Mouse (Mus musculus) retina, postnatal 1 day (tissue): Measurements from ENCODE around the gene Samd1.
A peak's percentile ranks its signal among the peaks of the same experiment; 100 is the strongest.
"Not testable (repeated sequence)": the region's sequence is repeated elsewhere in the genome, so short reads cannot be mapped to it uniquely, and the experiment has no call there.

Experiments used
- DNase-seq: peaks from one replicate; pipeline ENCODE4 v3.0.0-alpha.2; 2012

The Samd1 gene

GRCm38 (mm10) chr8:83989243-83989642 is 8.2 kb upstream of the Samd1 start:
- DNase-seq, result no peak

- DNase-seq, result no peak
These were observed 7.3 kb upstream of the Samd1 start for GRCm38 (mm10) chr8:83990170-83990569.

GRCm38 (mm10) chr8:83992488-83992887 is 5.0 kb upstream of the Samd1 start:
- DNase-seq, result no peak

- no peak for DNase-seq
These were observed 3.4 kb upstream of the Samd1 start for GRCm38 (mm10) chr8:83994030-83994429.

- peak; percentile 20 for DNase-seq
These were observed 1.5 kb upstream of the Samd1 start for GRCm38 (mm10) chr8:83995973-83996372.

- DNase-seq, result peak; percentile 93
These were observed 636 bp upstream of the Samd1 start for GRCm38 (mm10) chr8:83996567-83997505.

- peak; percentile 75 for DNase-seq
These were observed 972 bp downstream of the Samd1 start for GRCm38 (mm10) chr8:83998231-83999056.

- no peak for DNase-seq
These were observed 1.7 kb downstream of the Samd1 start for GRCm38 (mm10) chr8:83999057-83999705.

GRCm38 (mm10) chr8:83999825-84000224 is 2.4 kb downstream of the Samd1 start:
- DNase-seq, result no peak

GRCm38 (mm10) chr8:84001281-84002000 is 4.0 kb downstream of the Samd1 start, which contains the start of gene 1700067K01Rik:
Gene 1700067K01Rik (plus strand): TSS chr8:84001502.
- no peak for DNase-seq

- no peak for DNase-seq
These were observed 5.6 kb downstream of the Samd1 start for GRCm38 (mm10) chr8:84002957-84003611.

GRCm38 (mm10) chr8:84003612-84004246 is 6.3 kb downstream of the Samd1 start:
- no peak for DNase-seq

- peak; percentile 93 for DNase-seq
These were observed 7.2 kb downstream of the Samd1 start for GRCm38 (mm10) chr8:84004533-84005201.

- not testable (repeated sequence) for DNase-seq
These were observed 8.0 kb downstream of the Samd1 start for GRCm38 (mm10) chr8:84005502-84005901.

- peak; percentile 50 for DNase-seq
These were observed 10.9 kb downstream of the Samd1 start for GRCm38 (mm10) chr8:84008362-84008761.

GRCm38 (mm10) chr8:84009876-84010275 is 12.4 kb downstream of the Samd1 start:
- peak; percentile 87 for DNase-seq

- peak; percentile 84 for DNase-seq
These were observed 13.4 kb downstream of the Samd1 start for GRCm38 (mm10) chr8:84010625-84011611.

GRCm38 (mm10) chr8:84011705-84012498 is 14.4 kb downstream of the Samd1 start, which contains the start of gene 2210011C24Rik:
Gene 2210011C24Rik (minus strand): TSS chr8:84012171.
- peak; percentile 32 for DNase-seq
